Mouse (Mus musculus) urinary bladder, postnatal 25 days (tissue): ENCODE data around the gene Elane.

Experiments used
- DNase-seq: peaks from one replicate; pipeline ENCODE4 v3.0.0; 2022; ENCODE audit warnings: low spot score

The Elane gene

GRCm38 (mm10) chr10:79886054-79886453, at the start of gene Elane:
Gene Elane, plus strand, starts transcription at chr10:79886247.
- no peak for DNase-seq

- no peak for DNase-seq
These were observed 49.1 kb upstream of the Elane start for GRCm38 (mm10) chr10:79836918-79837317.

GRCm38 (mm10) chr10:79838151-79838550, 47.9 kb upstream of the Elane start:
- DNase-seq, result no peak

GRCm38 (mm10) chr10:79840091-79840490, 46.0 kb upstream of the Elane start:
- DNase-seq, result no peak

GRCm38 (mm10) chr10:79840644-79841551, 45.1 kb upstream of the Elane start:
- DNase-seq, result peak; percentile 54

- no peak for DNase-seq
These were observed 43.7 kb upstream of the Elane start for GRCm38 (mm10) chr10:79842322-79842721.

GRCm38 (mm10) chr10:79843476-79843875, 42.6 kb upstream of the Elane start:
- DNase-seq, result no peak

- no peak for DNase-seq
These were observed 39.5 kb upstream of the Elane start for GRCm38 (mm10) chr10:79846553-79846952.

GRCm38 (mm10) chr10:79849941-79850628, 36.0 kb upstream of the Elane start:
- DNase-seq, result no peak

GRCm38 (mm10) chr10:79851653-79852052, 34.4 kb upstream of the Elane start:
- no peak for DNase-seq

GRCm38 (mm10) chr10:79852107-79852789, 33.8 kb upstream of the Elane start:
- no peak for DNase-seq

GRCm38 (mm10) chr10:79852827-79853226, 33.2 kb upstream of the Elane start:
- no peak for DNase-seq

GRCm38 (mm10) chr10:79853392-79853791, 32.7 kb upstream of the Elane start:
- DNase-seq, result peak; percentile 96

GRCm38 (mm10) chr10:79853860-79854795, 31.9 kb upstream of the Elane start, which contains the start of gene Ptbp1:
Gene Ptbp1, plus strand, starts transcription at chr10:79854427.
- peak; percentile 96 for DNase-seq

- DNase-seq, result peak; percentile 57
These were observed 31.1 kb upstream of the Elane start for GRCm38 (mm10) chr10:79854801-79855541.

GRCm38 (mm10) chr10:79855558-79856184, 30.4 kb upstream of the Elane start:
- DNase-seq, result no peak

GRCm38 (mm10) chr10:79856280-79856679, 29.8 kb upstream of the Elane start:
- no peak for DNase-seq

- DNase-seq, result no peak
These were observed 29.2 kb upstream of the Elane start for GRCm38 (mm10) chr10:79856704-79857451.

GRCm38 (mm10) chr10:79857452-79857811, 28.6 kb upstream of the Elane start:
- peak; percentile 47 for DNase-seq
